Mouse (Mus musculus) NIH3T3 (cell line): Measurements from ENCODE around the gene Olfr74.
"Not testable (repeated sequence)": the region's sequence is repeated elsewhere in the genome, so short reads cannot be mapped to it uniquely, and the experiment has no call there.

Experiments used
- DNase-seq: peaks from one replicate; pipeline ENCODE4 v3.0.0-alpha.2; 2012; ENCODE audit warnings: low read depth

Olfr74 gene

GRCm38 (mm10) chr2:87974563-87974962, at the start of gene Olfr74:
TSS of gene Olfr74 (minus strand) at chr2:87974663.
- no peak for DNase-seq

GRCm38 (mm10) chr2:88022474-88022873, 48.0 kb upstream of the Olfr74 start, which contains the start of gene Olfr1161:
TSS of gene Olfr1161 (plus strand) at chr2:88022774.
- DNase-seq, result not testable (repeated sequence)

- no peak for DNase-seq
Measured at GRCm38 (mm10) chr2:88007515-88008318, 33.3 kb upstream of the Olfr74 start, which contains the start of gene Olfr1160. TSS of gene Olfr1160 (minus strand) at chr2:88008268.

- DNase-seq, result no peak
Measured at GRCm38 (mm10) chr2:87989813-87990212, 15.3 kb upstream of the Olfr74 start, which contains the start of gene Olfr1158. TSS of gene Olfr1158 (plus strand) at chr2:87990113.

- DNase-seq, result no peak
Measured at GRCm38 (mm10) chr2:87968199-87968598, 6.3 kb downstream of the Olfr74 start, which contains the start of gene Olfr1157. TSS of gene Olfr1157 (minus strand) at chr2:87968299.

- no peak for DNase-seq
Measured at GRCm38 (mm10) chr2:87953000-87953399, 21.5 kb downstream of the Olfr74 start, which contains the start of gene Olfr1156. TSS of gene Olfr1156 (minus strand) at chr2:87953100.

- DNase-seq, result no peak
Measured at GRCm38 (mm10) chr2:87945037-87945436, 29.4 kb downstream of the Olfr74 start, which contains the start of gene Olfr1155. TSS of gene Olfr1155 (minus strand) at chr2:87945137.
